Mouse (Mus musculus): ENCODE measurements at regions not wholly inside any gene's neighbourhood (a gene's known extent, or its start where the extent isn't known, plus 50 kb on each side); places are given as distances from the start of the nearest gene placed in this dataset.

DNA sequence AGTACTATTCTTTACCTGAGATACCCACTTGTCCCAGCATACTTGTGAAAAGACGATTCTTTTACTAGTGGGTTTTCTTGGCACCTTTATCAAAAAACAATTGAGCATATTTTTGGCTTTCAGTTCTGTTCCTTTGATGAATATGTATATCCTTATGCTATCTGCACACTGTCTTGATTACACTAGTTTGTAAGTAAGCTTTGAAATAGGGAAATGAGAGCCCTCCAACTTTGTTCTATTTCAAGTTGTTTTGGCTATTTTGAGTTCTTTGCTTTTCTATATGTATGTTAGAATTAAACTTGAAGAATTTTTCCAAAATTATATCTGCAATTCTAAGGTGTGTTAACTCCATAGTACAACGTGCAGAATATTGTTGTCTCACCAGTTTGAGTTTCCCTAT is 311.3 kb downstream of the Gm11232 start:
- TF ChIP-seq CTCF (IDR thresholded peaks at IDR 0.05; ENCODE audit: control insufficient read depth, insufficient read depth, low read length) (no peak), POLR2A (IDR thresholded peaks at IDR 0.05; ENCODE audit: borderline replicate concordance, control insufficient read depth, low read depth, low read length) (no peak)

Measured in bone marrow, adult 2 months (tissue).